Mouse (Mus musculus) MEL (cell line): ENCODE data around the gene Mapk1.

Source experiments
- CHD1 ChIP-seq: IDR thresholded peaks from 2 replicates; pipeline ENCODE4 v1.6.1; 2012; ENCODE audit warnings: low read depth, mild to moderate bottlenecking, inconsistent platforms, low read length, improper control_type of control experiment
- CTCF ChIP-seq, 3 experiments: IDR thresholded peaks in 2 of 3; conservative IDR thresholded peaks in 1 of 3; 2 replicates each; pipeline ENCODE4 v1.5.1; 2011 to 2012; ENCODE audit warnings: low read length in 3 of 3, low read depth in 2 of 3, mild to moderate bottlenecking in 2 of 3, improper control_type of control experiment in 1 of 3, inconsistent platforms in 1 of 3, mixed read lengths in 1 of 3, moderate library complexity in 1 of 3; ENCODE audit not compliant: control insufficient read depth in 1 of 3, insufficient read depth in 1 of 3, poor library complexity in 1 of 3, severe bottlenecking in 1 of 3
- E2F4 ChIP-seq: IDR thresholded peaks from 2 replicates; pipeline ENCODE4 v1.6.1; 2011; ENCODE audit warnings: low read depth, low read length, improper control_type of control experiment, borderline replicate concordance
- EP300 ChIP-seq, 2 experiments: IDR thresholded peaks; 2 replicates each; pipeline ENCODE4 v1.6.1; 2011; ENCODE audit warnings: improper control_type of control experiment in 2 of 2, low read length in 2 of 2, low read depth in 1 of 2, mild to moderate bottlenecking in 1 of 2
- GABPA ChIP-seq: IDR thresholded peaks from 2 replicates; pipeline ENCODE4 v1.6.1; 2012; ENCODE audit warnings: low read depth, mild to moderate bottlenecking, inconsistent platforms, low read length, improper control_type of control experiment, moderate library complexity
- GATA1 ChIP-seq: IDR thresholded peaks from 2 replicates; pipeline ENCODE4 v1.6.1; 2011; ENCODE audit warnings: low read depth, low read length, improper control_type of control experiment
- MAX ChIP-seq: IDR thresholded peaks from 2 replicates; pipeline ENCODE4 v1.6.1; 2011; ENCODE audit warnings: low read length, improper control_type of control experiment
- MEF2A ChIP-seq: IDR thresholded peaks from 2 replicates; pipeline ENCODE4 v1.6.1; 2014; ENCODE audit warnings: low read depth, mild to moderate bottlenecking, inconsistent platforms, low read length, improper control_type of control experiment; ENCODE audit not compliant: poor library complexity, insufficient replicate concordance, severe bottlenecking; ENCODE audit errors: extremely low read depth
- POLR2A ChIP-seq, 2 experiments: IDR thresholded peaks; 2 replicates each; pipeline ENCODE4 v1.6.1; 2011 to 2012; ENCODE audit warnings: low read length in 2 of 2, mild to moderate bottlenecking in 2 of 2, control low read depth in 1 of 2, improper control_type of control experiment in 1 of 2, low read depth in 1 of 2, moderate library complexity in 1 of 2; ENCODE audit not compliant: control insufficient read depth in 1 of 2, insufficient read depth in 1 of 2, poor library complexity in 1 of 2
- POLR2AphosphoS2 ChIP-seq: IDR thresholded peaks from 2 replicates; pipeline ENCODE4 v1.6.1; 2011; ENCODE audit warnings: low read length, improper control_type of control experiment
- SIN3A ChIP-seq: IDR thresholded peaks from 2 replicates; pipeline ENCODE4 v1.6.1; 2012; ENCODE audit warnings: low read length, improper control_type of control experiment, inconsistent platforms
- SMC3 ChIP-seq: IDR thresholded peaks from 2 replicates; pipeline ENCODE4 v1.6.1; 2011; ENCODE audit warnings: low read depth, low read length, improper control_type of control experiment
- USF1 ChIP-seq: IDR thresholded peaks from 2 replicates; pipeline ENCODE4 v1.6.1; 2014; ENCODE audit warnings: low read depth, mild to moderate bottlenecking, inconsistent platforms, low read length, improper control_type of control experiment, moderate library complexity
- USF2 ChIP-seq, 2 experiments: IDR thresholded peaks; 2 replicates each; pipeline ENCODE4 v1.6.1; 2011 to 2012; ENCODE audit warnings: improper control_type of control experiment in 2 of 2, low read length in 2 of 2, borderline replicate concordance in 1 of 2, inconsistent platforms in 1 of 2, low read depth in 1 of 2, mild to moderate bottlenecking in 1 of 2; ENCODE audit not compliant: insufficient read depth in 1 of 2

- TF ChIP-seq EP300 (IDR thresholded peaks at IDR 0.05; ENCODE audit: low read depth in 1 of 2, low read length in 2 of 2) (no peak), MEF2A (no peak), USF2 (IDR thresholded peaks at IDR 0.05; ENCODE audit: borderline replicate concordance in 1 of 2, insufficient read depth in 1 of 2, low read depth in 1 of 2, low read length in 2 of 2) (no peak), CTCF (IDR thresholded peaks at IDR 0.05 in 2 of 3, conservative IDR thresholded peaks at IDR 0.05 in 1 of 3; ENCODE audit: control insufficient read depth in 1 of 3, insufficient read depth in 1 of 3, low read depth in 2 of 3, low read length in 3 of 3, poor library complexity in 1 of 3, severe bottlenecking in 1 of 3) (no peak), GABPA (no peak), CHD1 (no peak), SIN3A (no peak), SMC3 (no peak), POLR2AphosphoS2 (no peak), GATA1 (no peak), E2F4 (no peak), POLR2A (IDR thresholded peaks at IDR 0.05; ENCODE audit: control insufficient read depth in 1 of 2, insufficient read depth in 1 of 2, low read depth in 1 of 2, low read length in 2 of 2, poor library complexity in 1 of 2) (no peak), MAX (no peak), USF1 (no peak)
Observed at GRCm38 (mm10) chr16:17052087-17052486, 68.9 kb downstream of the Mapk1 start.
